Mouse (Mus musculus) spleen, postnatal 4 days (tissue): ENCODE data around the gene Selenow.

Experiments
- DNase-seq, 2 experiments: peaks; one replicate each; pipeline ENCODE4 v3.0.0; 2022; ENCODE audit warnings: low spot score in 2 of 2

The Selenow gene

GRCm38 (mm10) chr7:15922220-15922773, at the start of gene Selenow:
Selenow (minus strand) TSS chr7:15922402.
- peak; percentile 87 to 93 for DNase-seq

GRCm38 (mm10) chr7:15969674-15970073, 47.5 kb upstream of the Selenow start:
- no peak for DNase-seq

GRCm38 (mm10) chr7:15968322-15968721, 46.1 kb upstream of the Selenow start:
- DNase-seq: no peak

DNA sequence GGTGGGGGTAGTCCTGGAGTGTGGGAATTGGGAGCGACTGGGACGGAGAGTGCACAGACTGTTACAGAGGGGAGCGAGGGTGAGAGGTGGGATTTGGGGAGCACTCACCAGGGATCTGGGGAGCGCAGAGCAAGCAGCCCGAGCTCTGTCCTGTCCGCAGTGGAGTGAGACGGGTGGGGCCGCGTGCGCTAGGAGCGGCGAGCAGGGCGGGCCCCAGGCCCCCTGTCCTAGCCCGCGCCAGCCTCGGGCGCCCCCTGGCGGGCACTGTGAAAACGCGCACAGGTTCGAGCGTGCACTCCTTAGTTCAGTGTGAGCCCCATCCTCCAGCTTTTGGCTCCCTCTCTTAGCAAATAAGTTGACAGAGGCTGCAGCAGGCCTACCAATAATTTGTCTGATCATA, 45.1 kb upstream of the Selenow start, which contains the start of gene Ehd2:
Ehd2 (minus strand) TSS at position 256 of the 400 bp plus-strand sequence.
- DNase-seq: peak; percentile 68 to 91

DNA sequence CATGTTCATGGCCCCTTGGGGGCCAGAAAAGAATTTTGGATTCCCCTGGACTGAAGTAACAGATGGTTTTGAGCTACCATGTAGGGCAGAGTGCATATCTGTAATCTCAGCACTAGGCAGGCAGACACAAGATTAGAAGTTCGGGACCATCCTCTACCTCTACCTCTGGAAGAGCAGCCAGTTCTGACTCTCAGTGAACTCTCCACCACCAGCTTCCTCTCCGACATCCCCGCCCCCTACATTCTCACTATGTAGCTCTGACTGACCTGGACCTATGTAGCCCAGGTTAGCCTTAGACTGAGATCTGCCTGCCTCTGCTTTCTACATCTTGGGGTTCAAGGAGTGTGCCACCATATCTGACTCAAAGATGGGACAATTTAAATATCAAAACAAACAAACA, 44.3 kb upstream of the Selenow start:
- DNase-seq: no peak

DNA sequence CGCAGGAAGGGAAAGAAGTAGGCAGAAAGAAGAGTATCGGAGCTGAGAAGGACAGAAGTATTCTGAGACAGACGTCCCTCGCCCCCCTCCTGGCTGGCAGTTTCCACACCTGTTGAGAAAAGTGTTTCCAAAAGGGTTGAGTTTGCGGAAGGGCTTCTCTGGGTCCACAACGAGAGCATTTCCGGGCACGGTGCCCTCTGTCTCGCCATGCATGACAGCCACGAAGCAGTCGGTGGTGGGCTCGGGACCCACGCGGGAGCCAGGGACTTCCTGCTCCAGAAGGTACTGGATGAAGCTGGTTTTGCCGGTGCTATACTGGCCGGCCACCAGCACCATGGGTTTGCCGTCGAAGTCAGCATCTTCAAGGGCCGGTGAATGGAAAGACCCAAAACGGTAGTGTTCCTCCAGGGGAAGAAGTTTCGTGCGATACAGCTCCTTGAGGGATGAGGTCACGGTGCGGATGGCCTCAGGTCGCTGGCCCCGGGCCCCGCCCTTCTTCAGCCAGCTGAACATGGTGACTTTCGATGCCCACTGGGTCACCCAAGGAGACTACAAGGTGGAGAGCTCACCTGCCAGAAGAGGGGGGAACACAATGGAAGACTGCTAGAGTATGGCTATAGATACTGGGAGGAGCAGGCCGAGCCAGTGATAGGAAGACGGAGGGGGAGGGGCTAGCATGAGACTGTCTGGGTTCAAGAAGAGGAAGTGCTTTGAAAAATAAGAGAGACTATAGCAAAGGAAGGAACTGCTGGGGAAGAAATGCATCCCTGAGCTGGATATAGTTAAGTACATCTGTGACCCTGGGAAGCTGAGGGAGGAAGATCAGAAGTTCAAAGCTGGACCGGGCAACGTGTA, 41.8 kb upstream of the Selenow start:
- no peak for DNase-seq

GRCm38 (mm10) chr7:15962311-15963288, 40.4 kb upstream of the Selenow start:
- peak in 1 of 2 experiments; percentile 41 for DNase-seq

DNA sequence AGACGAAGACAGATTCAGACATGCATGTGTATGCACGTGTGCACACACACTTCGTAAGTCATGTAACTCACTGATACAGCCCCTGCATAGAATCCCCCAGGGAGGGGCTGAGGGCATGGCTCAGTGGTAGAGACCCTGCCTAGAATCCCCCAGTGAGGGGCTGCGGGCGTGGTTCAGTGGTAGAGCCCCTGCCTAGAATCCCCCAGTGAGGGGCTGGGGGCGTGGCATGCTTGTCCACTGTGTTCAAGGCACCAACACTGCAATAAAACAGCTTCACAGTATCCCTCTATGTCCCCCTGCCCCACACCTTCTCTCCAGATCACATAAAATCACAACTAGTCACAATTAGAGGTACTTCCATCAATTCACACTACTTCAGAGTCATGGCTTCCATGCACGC, 39.6 kb upstream of the Selenow start:
- DNase-seq: no peak

DNA sequence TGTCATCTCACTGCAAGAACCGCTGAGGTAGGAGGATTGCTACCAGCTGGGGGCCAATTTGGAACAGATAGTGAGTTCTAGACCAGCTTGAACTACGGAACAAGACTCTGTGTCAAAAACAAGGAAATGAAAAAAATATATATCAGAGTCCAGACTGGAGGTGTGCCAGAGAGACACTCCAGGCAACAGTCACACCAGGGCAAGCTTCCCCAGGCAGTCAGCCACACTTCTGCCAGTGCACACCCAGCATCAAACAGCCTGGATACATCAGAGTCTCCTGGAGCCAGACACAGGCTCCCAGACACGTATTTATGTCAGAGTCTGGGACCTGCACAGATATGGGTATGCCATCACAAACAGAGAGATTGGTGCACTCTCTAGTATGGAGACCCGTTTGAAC, 39.0 kb upstream of the Selenow start:
- DNase-seq: no peak

DNA sequence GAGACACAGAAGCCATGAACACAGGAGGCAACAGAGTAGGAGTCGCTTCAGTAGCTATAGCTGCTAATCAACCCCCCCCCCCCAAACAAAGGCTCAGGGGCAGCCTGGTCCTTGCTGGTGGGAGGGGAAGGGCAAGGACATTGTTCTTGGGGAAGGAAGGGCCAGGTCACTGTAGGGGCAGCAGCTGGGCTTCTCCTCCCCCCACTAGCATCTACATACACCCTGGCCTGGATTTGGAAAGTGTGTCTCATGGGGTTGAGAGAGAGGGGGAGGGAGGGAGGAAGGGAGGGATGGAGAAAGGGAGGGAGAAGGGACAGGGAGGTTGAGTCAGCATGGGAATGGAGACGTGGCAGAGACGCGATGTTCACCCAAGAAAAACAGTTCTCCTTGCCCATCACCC, 38.5 kb upstream of the Selenow start:
- no peak for DNase-seq

DNA sequence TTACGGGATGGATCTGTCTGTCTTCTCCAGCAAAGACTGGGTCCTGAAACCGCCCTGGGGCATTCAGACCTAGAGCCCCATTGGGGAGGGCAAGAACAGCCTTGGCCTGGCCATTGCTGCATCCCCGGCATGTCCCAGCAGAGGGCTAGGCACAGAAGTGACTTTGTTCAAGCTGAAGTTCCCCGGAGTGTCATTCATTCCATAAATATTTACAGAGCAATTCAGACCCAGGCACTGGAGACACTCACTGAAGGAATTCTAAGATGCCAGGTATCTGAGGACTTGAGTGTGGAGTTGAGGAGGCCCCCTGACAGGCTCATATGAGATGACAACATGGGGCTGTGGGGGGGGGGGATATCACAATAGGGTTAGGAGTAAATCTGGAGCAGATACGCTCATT, 33.9 kb upstream of the Selenow start:
- DNase-seq: no peak

DNA sequence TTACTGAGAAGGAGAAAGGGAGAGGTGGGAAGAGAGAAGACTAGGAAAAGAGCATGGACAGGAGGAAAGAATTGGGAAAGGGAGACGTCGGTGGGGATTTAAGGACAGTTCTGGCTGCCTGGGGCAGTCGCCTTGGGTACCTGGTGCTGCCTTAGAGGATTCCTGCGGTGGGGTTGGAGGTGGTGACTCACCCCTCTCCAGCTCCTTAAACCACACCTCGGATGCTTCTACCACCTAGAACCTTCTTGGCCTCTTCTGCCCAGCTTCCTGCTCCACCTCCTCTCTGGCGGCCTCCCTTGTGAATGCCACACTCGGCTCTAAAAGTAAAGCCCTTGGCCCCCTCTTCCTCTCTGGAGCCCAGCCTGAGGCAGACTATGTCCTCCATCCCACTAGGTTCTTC, 33.3 kb upstream of the Selenow start:
- no peak for DNase-seq

GRCm38 (mm10) chr7:15954978-15955443, 32.8 kb upstream of the Selenow start:
- DNase-seq: peak in 1 of 2 experiments; percentile 67

GRCm38 (mm10) chr7:15954436-15954835, 32.2 kb upstream of the Selenow start:
- no peak for DNase-seq

DNA sequence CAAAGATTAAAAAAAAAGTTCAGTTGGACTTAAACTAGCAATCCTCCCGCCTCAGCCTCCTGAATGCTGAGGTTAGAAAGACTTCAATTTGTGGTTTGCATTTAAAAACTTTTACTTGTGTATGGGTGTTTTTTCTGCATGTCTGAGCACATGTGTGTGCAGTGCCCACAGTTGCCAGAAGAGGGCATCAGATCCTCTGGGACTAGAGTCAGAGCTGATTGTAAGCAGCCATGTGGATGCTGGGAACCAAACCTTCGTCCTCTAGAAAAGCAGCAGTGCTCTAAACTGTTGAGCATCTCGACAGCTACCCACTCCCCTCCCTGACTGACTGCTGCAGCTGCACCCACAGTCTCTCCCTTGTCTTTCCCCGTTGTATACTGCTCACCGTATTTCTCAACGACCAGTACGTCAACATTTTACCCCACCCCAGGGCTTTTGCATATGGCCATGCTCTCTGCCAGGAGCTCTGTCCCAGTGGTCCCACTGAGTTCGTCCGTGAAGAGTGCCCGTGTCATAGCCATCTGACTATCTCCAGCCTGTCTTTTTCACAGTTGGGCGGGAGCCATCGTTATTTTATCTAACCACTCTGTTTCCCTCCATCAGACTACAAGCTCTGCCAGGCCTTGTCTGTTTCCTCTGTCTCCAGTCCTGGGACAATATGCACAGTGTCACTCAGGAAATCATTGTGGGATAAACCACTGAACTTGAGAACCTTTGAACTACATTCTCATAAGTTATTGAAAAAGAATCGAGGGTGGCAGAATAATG, 31.3 kb upstream of the Selenow start:
- no peak for DNase-seq

- DNase-seq: peak in 1 of 2 experiments; percentile 51
Observed at GRCm38 (mm10) chr7:15952416-15952815, 30.2 kb upstream of the Selenow start.

- DNase-seq: no peak
Observed at GRCm38 (mm10) chr7:15950008-15950407, 27.8 kb upstream of the Selenow start.

DNA sequence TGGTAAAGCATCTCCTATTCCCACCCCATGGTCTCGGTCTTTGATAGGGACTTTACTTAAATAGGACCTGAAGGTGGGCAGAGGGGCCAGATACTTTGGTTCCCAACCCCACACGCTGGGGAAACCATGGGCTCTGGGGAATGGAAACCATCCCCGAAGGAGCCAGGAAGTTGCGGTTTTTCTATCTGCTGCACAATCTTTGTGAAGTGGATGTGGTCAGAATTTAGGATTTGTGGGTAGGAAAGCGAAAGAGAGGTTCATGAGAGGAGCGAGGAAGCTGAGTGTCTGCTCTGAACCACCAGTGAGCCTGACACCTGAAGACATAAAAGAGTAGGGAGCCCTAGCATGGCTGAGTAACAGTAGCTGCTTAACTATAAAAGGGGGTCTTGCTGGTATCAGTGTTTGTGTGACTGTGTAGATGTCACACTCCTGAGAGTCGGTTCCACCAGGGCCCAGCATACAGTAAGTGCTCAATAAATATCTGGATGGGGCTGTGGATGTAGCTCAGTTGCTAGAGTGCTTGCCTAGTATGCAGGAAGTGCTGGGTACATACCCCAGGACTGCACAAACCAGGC, 27.1 kb upstream of the Selenow start:
- no peak for DNase-seq

- peak; percentile 84 to 94 for DNase-seq
Observed at GRCm38 (mm10) chr7:15948381-15948941, 26.3 kb upstream of the Selenow start.

- no peak for DNase-seq
Observed at GRCm38 (mm10) chr7:15947653-15948260, 25.6 kb upstream of the Selenow start.
